Mouse (Mus musculus) bone marrow macrophage, adult 2 months (primary cell): ENCODE results near the gene Snx1. TPM values are rescaled to one million over a fixed set of nuclear protein-coding genes. Genes with fewer than 3 reads are reported as not detected.
A peak's percentile ranks its signal among the peaks of the same experiment; 100 is the strongest.

ENCODE experiments used
- H3K27ac ChIP-seq: 2 replicates; pipeline ENCODE4 v1.5.1; 2012; ENCODE audit warnings: low read depth, low read length; ENCODE audit not compliant: insufficient read depth
- H3K4me1 ChIP-seq: 2 replicates; pipeline ENCODE4 v1.6.1; 2012; ENCODE audit warnings: low read length; ENCODE audit not compliant: control insufficient read depth, insufficient read depth
- H3K4me3 ChIP-seq: 2 replicates; pipeline ENCODE4 v1.5.1; 2012; ENCODE audit warnings: mild to moderate bottlenecking, low read length, moderate library complexity; ENCODE audit not compliant: insufficient read depth
- CTCF ChIP-seq: IDR thresholded peaks from 2 replicates; pipeline ENCODE4 v1.5.1; 2012; ENCODE audit warnings: low read depth, mild to moderate bottlenecking, low read length, moderate library complexity
- POLR2A ChIP-seq: IDR thresholded peaks from 2 replicates; pipeline ENCODE4 v1.6.1; 2012; ENCODE audit warnings: mild to moderate bottlenecking, low read depth, low read length, borderline replicate concordance
- polyA plus RNA-seq: library from polyadenylated mRNA; stranded (reverse); fragments of >200 nt; gene quantifications from 2 replicates; pipeline ENCODE4 v1.2.4, GENCODE M21; 2012; ENCODE audit not compliant: missing spikeins, insufficient read depth, insufficient read length

Snx1 gene
- polyA plus RNA-seq, 1 experiment: 141 TPM

- peaks cover 17% of the 10 kb centered on the region for H3K4me1 ChIP-seq
- no peak overlapping the region for H3K27ac ChIP-seq
- peak overlapping the region; percentile 97 for H3K4me3 ChIP-seq
- TF ChIP-seq POLR2A: no peak
- no peak for TF ChIP-seq CTCF
These were observed 65.4 kb downstream of the Snx1 start for GRCm38 (mm10) chr9:66060986-66061385.

- Histone ChIP-seq H3K4me1 (peaks cover 17% of the 10 kb centered on the region), H3K27ac (peak overlapping the region; percentile 52), H3K4me3 (peak overlapping the region; percentile 97)
- TF ChIP-seq CTCF: no peak
- no peak for TF ChIP-seq POLR2A
These were observed 66.1 kb downstream of the Snx1 start for GRCm38 (mm10) chr9:66060308-66060647.

GRCm38 (mm10) chr9:66059583-66060307 is 66.6 kb downstream of the Snx1 start, which contains the start of gene Ppib:
TSS of gene Ppib (plus strand) at chr9:66060222.
- H3K4me1 ChIP-seq: peaks cover 17% of the 10 kb centered on the region
- peak within 1 kb of the TSS; percentile 52 for H3K27ac ChIP-seq
- H3K4me3 ChIP-seq: peak within 1 kb of the TSS; percentile 97
- TF ChIP-seq CTCF (no peak), POLR2A (no peak)

GRCm38 (mm10) chr9:66053620-66054019 is 72.8 kb downstream of the Snx1 start:
- H3K4me1 ChIP-seq: peaks cover 5% of the 10 kb centered on the region
- H3K4me3 ChIP-seq: no peak overlapping the region
- no peak for TF ChIP-seq CTCF
- TF ChIP-seq POLR2A: no peak
- H3K27ac ChIP-seq: no peak overlapping the region

- Histone ChIP-seq H3K27ac (no peak overlapping the region), H3K4me1 (no peaks in the 10 kb centered on the region), H3K4me3 (no peak overlapping the region)
- TF ChIP-seq CTCF (no peak), POLR2A (no peak)
These were observed 73.7 kb downstream of the Snx1 start for GRCm38 (mm10) chr9:66052731-66053130.

GRCm38 (mm10) chr9:66051493-66051892 is 74.9 kb downstream of the Snx1 start:
- Histone ChIP-seq H3K27ac (no peak overlapping the region), H3K4me1 (no peaks in the 10 kb centered on the region), H3K4me3 (no peak overlapping the region)
- TF ChIP-seq CTCF (no peak), POLR2A (no peak)

GRCm38 (mm10) chr9:66049931-66050601 is 76.3 kb downstream of the Snx1 start:
- Histone ChIP-seq H3K27ac (no peak overlapping the region), H3K4me3 (no peak overlapping the region), H3K4me1 (no peaks in the 10 kb centered on the region)
- TF ChIP-seq CTCF (no peak), POLR2A (no peak)

- Histone ChIP-seq H3K4me1 (peaks cover 6% of the 10 kb centered on the region), H3K27ac (no peak overlapping the region), H3K4me3 (no peak overlapping the region)
- TF ChIP-seq CTCF: no peak
- TF ChIP-seq POLR2A: no peak
These were observed 83.1 kb downstream of the Snx1 start for GRCm38 (mm10) chr9:66043241-66043640.

GRCm38 (mm10) chr9:66042331-66042730 is 84.1 kb downstream of the Snx1 start:
- no peak for TF ChIP-seq POLR2A
- TF ChIP-seq CTCF: no peak
- Histone ChIP-seq H3K4me3 (no peak overlapping the region), H3K27ac (no peak overlapping the region), H3K4me1 (peaks cover 6% of the 10 kb centered on the region)

- TF ChIP-seq POLR2A (no peak), CTCF (no peak)
- Histone ChIP-seq H3K4me3 (no peak overlapping the region), H3K4me1 (peaks cover 6% of the 10 kb centered on the region), H3K27ac (no peak overlapping the region)
These were observed 85.6 kb downstream of the Snx1 start for GRCm38 (mm10) chr9:66040801-66041200.

GRCm38 (mm10) chr9:66039290-66039689 is 87.1 kb downstream of the Snx1 start:
- no peak for TF ChIP-seq POLR2A
- TF ChIP-seq CTCF: no peak
- H3K4me3 ChIP-seq: no peak overlapping the region
- H3K27ac ChIP-seq: no peak overlapping the region
- H3K4me1 ChIP-seq: peaks cover 6% of the 10 kb centered on the region
